Mouse (Mus musculus): ENCODE results near the gene Rad1.
"Not testable (repeated sequence)": the region's sequence is repeated elsewhere in the genome, so short reads cannot be mapped to it uniquely, and the experiment has no call there.

The Rad1 gene

GRCm38 (mm10) chr15:10506099-10506498 lies 20.3 kb downstream of the Rad1 start:
- no peak for DNase-seq (ENCODE audit: low read depth, low spot score)

- DNase-seq (ENCODE audit: low read depth, low spot score) = no peak
These were observed 29.3 kb downstream of the Rad1 start for GRCm38 (mm10) chr15:10515166-10515565.

GRCm38 (mm10) chr15:10525896-10526295 lies 40.1 kb downstream of the Rad1 start:
- no peak for DNase-seq (ENCODE audit: low read depth, low spot score)

GRCm38 (mm10) chr15:10531352-10531751 lies 45.5 kb downstream of the Rad1 start:
- no peak for DNase-seq (ENCODE audit: low read depth, low spot score)

GRCm38 (mm10) chr15:10533361-10533760 lies 47.5 kb downstream of the Rad1 start:
- DNase-seq (ENCODE audit: low read depth, low spot score) = not testable (repeated sequence)

- DNase-seq (ENCODE audit: low read depth, low spot score) = no peak
These were observed 48.8 kb downstream of the Rad1 start for GRCm38 (mm10) chr15:10534591-10534990.

GRCm38 (mm10) chr15:10535969-10536368 lies 50.2 kb downstream of the Rad1 start:
- DNase-seq (ENCODE audit: low read depth, low spot score) = no peak

GRCm38 (mm10) chr15:10540271-10541088 lies 54.7 kb downstream of the Rad1 start:
- no peak for DNase-seq (ENCODE audit: low read depth, low spot score)

Measured in R1 (cell line).